Mouse (Mus musculus) neural tube, embryonic 14.5 days (tissue): ENCODE data around the gene Sp8. TPM values are rescaled to one million over a fixed set of nuclear protein-coding genes. Genes with fewer than 3 reads are reported as not detected.
A peak's percentile ranks its signal among the peaks of the same experiment; 100 is the strongest.

ENCODE experiments used
- ATAC-seq: fragments of 200-750 bp; cut with Nextera tagmentation; 2 replicates; pipeline ENCODE4 v1.8.0; 2017; ENCODE audit warnings: low read depth, mild to moderate bottlenecking, moderate TSS enrichment, moderate library complexity
- H3K27ac ChIP-seq: fragments of 300-500 bp; sonication (generic); 2 replicates; pipeline ENCODE4 v1.5.1; 2014; ENCODE audit warnings: low read depth, mild to moderate bottlenecking, control low read depth, low read length, moderate library complexity, mixed read lengths
- H3K27me3 ChIP-seq: fragments of 300-500 bp; sonication (generic); 2 replicates; pipeline ENCODE4 v1.6.1; 2014; ENCODE audit warnings: low read length; ENCODE audit not compliant: control insufficient read depth, insufficient read depth
- H3K36me3 ChIP-seq: fragments of 300-500 bp; sonication (generic); 2 replicates; pipeline ENCODE4 v1.6.1; 2014; ENCODE audit warnings: low read length, mixed read lengths; ENCODE audit not compliant: control insufficient read depth, insufficient read depth
- H3K4me1 ChIP-seq: fragments of 300-500 bp; sonication (generic); 2 replicates; pipeline ENCODE4 v1.6.1; 2014; ENCODE audit warnings: low read length; ENCODE audit not compliant: control insufficient read depth, insufficient read depth
- H3K4me2 ChIP-seq: fragments of 300-500 bp; sonication (generic); 2 replicates; pipeline ENCODE4 v1.6.1; 2014; ENCODE audit warnings: mild to moderate bottlenecking, low read depth, low read length, control low read depth
- H3K4me3 ChIP-seq: fragments of 300-500 bp; sonication (generic); 2 replicates; pipeline ENCODE4 v1.5.1; 2014; ENCODE audit warnings: low read depth, low read length, control low read depth, mixed read lengths
- H3K9ac ChIP-seq: fragments of 300-500 bp; sonication (generic); replicated peaks from 2 replicates; pipeline ENCODE4 v1.6.1; 2014; ENCODE audit warnings: low read depth, mild to moderate bottlenecking, control low read depth, low read length, mixed read lengths
- H3K9me3 ChIP-seq: fragments of 300-500 bp; sonication (generic); 2 replicates; pipeline ENCODE4 v1.6.1; 2016; ENCODE audit warnings: low read length; ENCODE audit not compliant: control insufficient read depth
- WGBS: fragments of 180-500 bp; shearing (Covaris S2); extraction: QIAGEN DNeasy Blood & Tissue Kit; methylation state at CpG from one replicate; pipeline ENCODE4 v1.1.7; 2014; 5-methylcytosine and 5-hydroxymethylcytosine counted together
- polyA plus RNA-seq: library from polyadenylated mRNA; unstranded; fragments of >200 nt; fragmentation: Nextera tagmentation; extraction: Ambion mirVana; gene quantifications from 2 replicates; pipeline ENCODE4 v1.2.1, GENCODE M21; 2014

The Sp8 gene
- polyA plus RNA-seq, 1 experiment from 2014 or later, result 3.7 TPM

GRCm38 (mm10) chr12:118854401-118854800, 8.3 kb downstream of the Sp8 start:
- Histone ChIP-seq H3K36me3 (no peaks in the 10 kb centered on the region), H3K27ac (no peak overlapping the region), H3K9ac (0 out of 2 replicates have a peak overlapping the region, but pooled peaks have one; percentile 13), H3K4me3 (peak overlapping the region; percentile 26), H3K4me1 (no peaks in the 10 kb centered on the region), H3K4me2 (peak overlapping the region; percentile 51), H3K27me3 (peaks cover 41% of the 10 kb centered on the region), H3K9me3 (no peaks in the 10 kb centered on the region)
- ATAC-seq, result no peak
- WGBS, result 3% methylated on average over 10 of the region's 10 CpGs

GRCm38 (mm10) chr12:118854831-118855453, 8.8 kb downstream of the Sp8 start:
- H3K27ac ChIP-seq, result no peak overlapping the region
- peak overlapping the region; percentile 26 for H3K4me3 ChIP-seq
- no peaks in the 10 kb centered on the region for H3K36me3 ChIP-seq
- 0 out of 2 replicates have a peak overlapping the region, but pooled peaks have one; percentile 13 for H3K9ac ChIP-seq
- peak; percentile 98 for ATAC-seq
- under 1% methylated on average over 34 of the region's 34 CpGs for WGBS
- H3K27me3 ChIP-seq, result peaks cover 41% of the 10 kb centered on the region
- H3K4me1 ChIP-seq, result no peaks in the 10 kb centered on the region
- H3K4me2 ChIP-seq, result peak overlapping the region; percentile 51
- no peaks in the 10 kb centered on the region for H3K9me3 ChIP-seq

DNA sequence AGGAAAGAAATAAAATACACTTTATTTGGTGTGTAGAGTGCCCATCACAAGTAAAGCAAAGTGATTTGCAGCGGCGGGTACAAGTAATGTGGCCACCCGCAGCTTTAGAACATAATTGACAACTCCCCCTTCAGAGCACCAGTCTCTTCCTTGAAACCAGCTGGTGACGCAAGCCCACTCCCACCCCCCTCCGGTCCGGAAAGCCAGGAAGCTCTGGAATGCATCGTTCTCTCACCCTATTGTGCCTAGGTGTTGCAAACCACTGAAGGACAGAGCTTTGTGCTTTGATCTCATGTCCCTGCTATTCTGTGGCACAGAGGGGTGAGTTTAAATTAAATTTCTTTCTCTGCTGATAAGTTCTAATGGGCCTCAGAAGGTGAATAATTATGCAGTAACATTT, 10.0 kb downstream of the Sp8 start:
- no peaks in the 10 kb centered on the region for H3K4me1 ChIP-seq
- peaks cover 41% of the 10 kb centered on the region for H3K27me3 ChIP-seq
- H3K9me3 ChIP-seq, result no peaks in the 10 kb centered on the region
- no peaks in the 10 kb centered on the region for H3K36me3 ChIP-seq
- no peak for ATAC-seq
- no peak overlapping the region for H3K4me3 ChIP-seq
- H3K27ac ChIP-seq, result no peak overlapping the region
- WGBS, result 1% methylated on average over 7 of the region's 7 CpGs
- H3K9ac ChIP-seq, result no peak overlapping the region
- no peak overlapping the region for H3K4me2 ChIP-seq

DNA sequence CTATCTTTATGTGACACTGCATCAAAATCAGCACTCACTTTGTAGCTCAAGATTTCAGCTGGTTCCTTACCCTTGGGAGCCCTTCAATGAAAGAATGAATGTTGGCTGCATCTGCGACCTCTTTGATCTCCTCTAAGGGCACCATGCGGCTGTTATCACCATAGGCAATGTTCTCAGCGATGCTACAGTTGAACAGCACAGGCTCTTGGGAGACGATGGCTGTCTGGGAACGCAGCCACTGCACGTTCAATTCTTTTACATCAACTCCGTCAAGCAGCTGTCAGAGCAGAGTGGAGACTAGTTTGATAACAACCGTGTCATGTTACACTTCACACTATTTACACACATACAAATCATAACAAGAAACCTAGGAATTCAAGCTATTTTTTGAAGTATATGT, 26.5 kb downstream of the Sp8 start:
- Histone ChIP-seq H3K4me3 (no peak overlapping the region), H3K36me3 (no peaks in the 10 kb centered on the region), H3K27ac (no peak overlapping the region), H3K4me1 (no peaks in the 10 kb centered on the region), H3K27me3 (no peaks in the 10 kb centered on the region), H3K4me2 (no peak overlapping the region), H3K9me3 (no peaks in the 10 kb centered on the region), H3K9ac (no peak overlapping the region)
- 79% methylated on average over 8 of the region's 8 CpGs for WGBS
- ATAC-seq, result no peak

DNA sequence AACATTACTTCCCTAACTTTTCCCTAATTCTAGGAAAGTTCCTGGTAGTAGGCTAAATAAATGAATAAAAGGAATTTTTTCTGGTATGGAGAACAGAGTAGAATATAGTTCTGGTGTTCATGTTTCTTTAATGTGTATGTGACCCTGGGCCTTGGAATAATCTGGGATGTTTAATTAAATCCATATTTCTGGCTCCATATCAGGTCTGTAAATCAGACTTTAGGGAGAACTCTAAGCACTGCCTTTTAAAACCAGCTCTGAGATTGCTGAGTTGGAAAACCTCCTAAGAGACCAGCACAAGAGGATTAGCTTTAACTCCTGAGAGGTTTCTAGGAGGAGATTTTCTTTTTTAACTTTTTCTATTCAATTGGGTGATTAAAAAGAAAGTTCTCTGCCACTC, 36.7 kb downstream of the Sp8 start:
- Histone ChIP-seq H3K27ac (no peak overlapping the region), H3K4me1 (no peaks in the 10 kb centered on the region), H3K9me3 (no peaks in the 10 kb centered on the region), H3K27me3 (no peaks in the 10 kb centered on the region), H3K4me2 (no peak overlapping the region), H3K36me3 (no peaks in the 10 kb centered on the region), H3K9ac (no peak overlapping the region), H3K4me3 (no peak overlapping the region)
- ATAC-seq, result no peak

- WGBS, result 77% methylated on average over 2 of the region's 2 CpGs
- no peak for ATAC-seq
Observed at GRCm38 (mm10) chr12:118887964-118888363, 41.8 kb downstream of the Sp8 start.

More at GRCm38 (mm10) chr12:118887964-118888363, 41.8 kb downstream of the Sp8 start:
- Histone ChIP-seq H3K36me3 (no peaks in the 10 kb centered on the region), H3K4me2 (no peak overlapping the region), H3K4me1 (no peaks in the 10 kb centered on the region), H3K9ac (no peak overlapping the region), H3K27me3 (no peaks in the 10 kb centered on the region), H3K9me3 (no peaks in the 10 kb centered on the region), H3K27ac (no peak overlapping the region), H3K4me3 (no peak overlapping the region)

Other genes with a start within 250 kb of the Sp8 start
- gene Abcb5, start 120.1 kb downstream of the Sp8 start, polyA plus RNA-seq, result not detected in 2 replicates